Mouse (Mus musculus) thymus, adult 2 months (tissue): Measurements from ENCODE around the gene Stmn1.

Experiments
- CTCF ChIP-seq: fragments of 200-500 bp; IDR thresholded peaks from 2 replicates; pipeline ENCODE4 v1.5.1; 2012; ENCODE audit warnings: mild to moderate bottlenecking, control low read depth, low read length, moderate library complexity, borderline replicate concordance; ENCODE audit not compliant: control insufficient read depth, poor library complexity, insufficient read depth; ENCODE audit errors: extremely low read depth
- POLR2A ChIP-seq: fragments of 200-500 bp; IDR thresholded peaks from 2 replicates; pipeline ENCODE4 v1.6.1; 2012; ENCODE audit warnings: mild to moderate bottlenecking, low read length, control low read depth, moderate library complexity; ENCODE audit not compliant: control insufficient read depth, poor library complexity, insufficient read depth; ENCODE audit errors: extremely low read depth

DNA sequence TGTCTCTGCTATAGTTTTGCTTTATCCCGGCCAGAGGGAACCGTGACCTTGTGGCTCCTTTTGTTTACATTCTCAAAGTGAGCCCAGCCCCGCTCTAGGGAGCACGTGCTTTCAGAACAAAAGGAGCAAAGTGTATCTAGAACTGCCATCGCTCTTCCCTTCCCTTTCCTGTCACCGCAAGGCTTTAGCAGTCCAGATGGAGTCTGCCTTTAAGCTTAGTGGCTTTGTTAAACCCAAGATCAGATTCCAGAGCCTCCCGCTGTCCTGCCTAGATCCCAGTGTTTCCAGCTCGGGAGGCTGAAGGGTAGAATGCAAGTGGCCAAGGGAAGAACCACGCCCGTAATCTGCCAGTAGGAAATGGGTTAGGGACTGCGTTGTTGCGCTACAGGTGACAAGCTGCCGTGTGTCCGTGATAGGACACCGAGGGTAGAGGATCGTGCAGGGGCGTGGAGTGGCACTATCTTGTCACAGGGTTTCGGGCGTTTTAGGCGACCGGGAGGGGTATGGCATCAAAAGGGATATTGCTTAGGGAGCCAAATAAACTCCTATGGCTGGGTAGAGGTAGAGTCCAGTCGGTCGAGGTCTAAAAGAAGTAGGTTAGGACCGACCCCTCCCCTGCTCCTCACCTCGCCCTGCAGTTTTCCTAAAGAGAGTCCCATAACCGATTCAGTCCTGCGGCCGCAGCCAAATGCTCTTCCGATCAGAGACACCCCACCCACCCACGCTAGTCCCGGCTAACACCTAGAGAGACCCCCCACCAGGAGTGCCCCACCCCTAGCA is 495 bp upstream of the Stmn1 start:
- no peak for TF ChIP-seq CTCF
- 0 out of 2 replicates have a peak, but pooled peaks have one; percentile 24 for TF ChIP-seq POLR2A
